Mouse (Mus musculus) hindbrain, embryonic 13.5 days (tissue): ENCODE results near the gene Atp6v0a1. TPM values are rescaled to one million over a fixed set of nuclear protein-coding genes. Genes with fewer than 3 reads are reported as not detected.

Experiments used
- ATAC-seq: fragments of 200-750 bp; cut with Nextera tagmentation; 2 replicates; pipeline ENCODE4 v1.8.0; 2017; ENCODE audit warnings: moderate TSS enrichment; ENCODE audit not compliant: low FRiP score
- H3K27ac ChIP-seq: fragments of 300-500 bp; sonication (generic); 2 replicates; pipeline ENCODE4 v1.5.1; 2015; ENCODE audit warnings: inconsistent platforms, mild to moderate bottlenecking, moderate library complexity
- H3K27me3 ChIP-seq: fragments of 300-500 bp; sonication (generic); 2 replicates; pipeline ENCODE4 v1.6.1; 2015; ENCODE audit warnings: mild to moderate bottlenecking, inconsistent platforms
- H3K36me3 ChIP-seq: fragments of 300-500 bp; sonication (generic); 2 replicates; pipeline ENCODE4 v1.6.1; 2015; ENCODE audit warnings: mild to moderate bottlenecking, inconsistent platforms
- H3K4me1 ChIP-seq: fragments of 300-500 bp; sonication (generic); replicated peaks from 2 replicates; pipeline ENCODE4 v1.6.1; 2015; ENCODE audit warnings: inconsistent platforms
- H3K4me2 ChIP-seq: fragments of 300-500 bp; sonication (generic); 2 replicates; pipeline ENCODE4 v1.6.1; 2015; ENCODE audit warnings: inconsistent platforms, mild to moderate bottlenecking, moderate library complexity
- H3K4me3 ChIP-seq: fragments of 300-500 bp; sonication (generic); 2 replicates; pipeline ENCODE4 v1.5.1; 2015; ENCODE audit warnings: mild to moderate bottlenecking, inconsistent platforms
- H3K9ac ChIP-seq: fragments of 300-500 bp; sonication (generic); 2 replicates; pipeline ENCODE4 v1.6.1; 2015; ENCODE audit warnings: mild to moderate bottlenecking, inconsistent platforms
- H3K9me3 ChIP-seq: fragments of 300-500 bp; sonication (generic); 2 replicates; pipeline ENCODE4 v1.6.1; 2016; ENCODE audit warnings: inconsistent platforms
- WGBS: fragments of 180-500 bp; shearing (Covaris S2); methylation state at CpG from one replicate; pipeline ENCODE4 v1.1.7; 2015; 5-methylcytosine and 5-hydroxymethylcytosine counted together
- polyA plus RNA-seq: library from polyadenylated mRNA; unstranded; fragments of >200 nt; fragmentation: Nextera tagmentation; extraction: Ambion mirVana; gene quantifications from 2 replicates; pipeline ENCODE4 v1.2.1, GENCODE M21; 2015

The Atp6v0a1 gene
- polyA plus RNA-seq, 1 experiment from 2014 or later: 108 TPM

DNA sequence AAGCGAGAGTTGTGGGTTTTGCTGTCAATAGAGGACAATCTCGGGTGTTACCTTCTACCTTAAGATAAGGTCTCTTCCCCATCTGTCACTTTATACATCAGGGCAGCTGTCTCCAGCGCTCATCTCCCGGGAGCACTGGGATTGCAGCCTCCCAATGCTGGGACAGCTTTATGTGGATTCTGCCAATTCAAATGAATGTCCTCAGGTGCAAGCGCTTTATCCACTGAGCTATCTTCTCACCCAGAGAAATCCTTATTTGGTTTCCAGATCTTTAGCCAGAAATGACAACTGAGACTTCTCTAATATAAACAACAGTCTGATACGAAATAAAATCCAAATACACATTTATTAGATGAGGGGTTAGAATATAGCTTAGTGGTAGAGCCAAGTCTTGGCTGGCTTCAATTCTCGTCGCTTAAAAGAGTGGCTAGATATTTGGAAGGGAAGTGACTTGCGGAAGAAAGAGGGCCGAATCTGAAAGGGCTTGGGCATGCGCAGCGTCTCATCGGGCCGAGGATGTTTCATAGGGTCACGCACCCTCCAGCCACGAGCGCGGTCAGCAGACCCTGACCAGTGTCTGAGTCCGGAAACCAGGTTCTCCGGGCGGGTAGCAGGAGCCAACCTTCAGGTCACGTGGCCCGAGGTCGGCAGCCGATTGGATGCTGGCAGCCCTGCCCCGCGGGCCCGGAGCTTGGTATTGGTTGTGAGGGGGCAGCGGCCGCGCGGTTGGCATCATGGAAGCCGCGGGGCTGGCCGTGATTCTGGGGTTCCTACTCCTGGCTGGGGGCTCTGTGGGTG, 60.3 kb downstream of the Atp6v0a1 start, which contains the start of gene Naglu:
TSS of gene Naglu (plus strand) at position 622 of the 798 bp plus-strand sequence.
- WGBS: 4% methylated on average over 35 of the region's 35 CpGs
- ATAC-seq: peak; percentile 90
- Histone ChIP-seq H3K4me3 (peak within 1 kb of the TSS; percentile 81), H3K9me3 (no peaks in the 10 kb centered on the region), H3K9ac (peak within 1 kb of the TSS; percentile 92), H3K27ac (peak within 1 kb of the TSS; percentile 83), H3K4me2 (peak within 1 kb of the TSS; percentile 95), H3K4me1 (peaks cover 29% of the 10 kb centered on the region), H3K27me3 (0 out of 2 replicates have a peak, but pooled peaks cover 12% of the 10 kb centered on the region), H3K36me3 (no peaks in the 10 kb centered on the region)

DNA sequence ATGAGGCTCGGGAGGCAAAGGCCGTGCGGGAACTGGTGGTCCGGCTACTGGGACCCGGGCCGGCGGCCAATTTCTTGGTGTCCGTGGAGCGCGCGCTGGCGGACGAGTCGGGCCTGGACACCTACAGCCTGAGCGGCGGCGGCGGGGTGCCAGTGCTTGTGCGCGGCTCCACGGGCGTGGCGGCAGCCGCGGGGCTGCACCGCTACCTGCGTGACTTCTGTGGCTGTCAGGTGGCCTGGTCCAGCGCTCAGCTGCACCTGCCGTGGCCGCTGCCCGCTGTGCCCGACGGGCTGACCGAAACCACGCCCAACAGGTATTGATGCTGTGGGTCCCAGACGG, 60.9 kb downstream of the Atp6v0a1 start:
- Histone ChIP-seq H3K27me3 (0 out of 2 replicates have a peak, but pooled peaks cover 12% of the 10 kb centered on the region), H3K4me1 (peaks cover 29% of the 10 kb centered on the region), H3K9me3 (no peaks in the 10 kb centered on the region), H3K36me3 (no peaks in the 10 kb centered on the region), H3K9ac (peak overlapping the region; percentile 92), H3K4me3 (peak overlapping the region; percentile 81), H3K4me2 (peak overlapping the region; percentile 95), H3K27ac (peak overlapping the region; percentile 83)
- ATAC-seq: peak; percentile 75
- under 1% methylated on average over 35 of the region's 36 CpGs for WGBS

DNA sequence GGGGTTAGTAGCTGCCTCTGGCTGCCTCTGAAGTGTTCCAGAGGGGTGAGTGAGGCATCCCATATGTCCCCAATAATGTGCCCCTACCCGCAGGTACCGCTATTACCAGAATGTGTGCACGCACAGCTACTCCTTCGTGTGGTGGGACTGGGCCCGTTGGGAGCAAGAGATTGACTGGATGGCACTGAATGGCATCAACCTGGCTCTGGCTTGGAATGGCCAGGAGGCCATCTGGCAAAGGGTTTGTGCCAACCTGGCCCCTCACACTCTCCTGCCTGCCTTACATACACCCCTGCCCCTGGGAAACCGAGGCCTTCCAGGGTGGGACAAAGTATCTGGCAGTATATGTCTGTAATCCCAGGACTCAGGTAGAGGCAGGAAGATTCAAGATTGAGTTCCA, 61.7 kb downstream of the Atp6v0a1 start:
- ATAC-seq: no peak
- H3K4me1 ChIP-seq: peaks cover 29% of the 10 kb centered on the region
- peak overlapping the region; percentile 81 for H3K4me3 ChIP-seq
- H3K27me3 ChIP-seq: peaks cover 14% of the 10 kb centered on the region; the same call in 1 of the 2 replicates
- H3K9me3 ChIP-seq: no peaks in the 10 kb centered on the region
- H3K9ac ChIP-seq: peak overlapping the region; percentile 92
- peak overlapping the region; percentile 95 for H3K4me2 ChIP-seq
- no peaks in the 10 kb centered on the region for H3K36me3 ChIP-seq
- no peak overlapping the region for H3K27ac ChIP-seq
- 68% methylated on average over 6 of the region's 6 CpGs for WGBS

DNA sequence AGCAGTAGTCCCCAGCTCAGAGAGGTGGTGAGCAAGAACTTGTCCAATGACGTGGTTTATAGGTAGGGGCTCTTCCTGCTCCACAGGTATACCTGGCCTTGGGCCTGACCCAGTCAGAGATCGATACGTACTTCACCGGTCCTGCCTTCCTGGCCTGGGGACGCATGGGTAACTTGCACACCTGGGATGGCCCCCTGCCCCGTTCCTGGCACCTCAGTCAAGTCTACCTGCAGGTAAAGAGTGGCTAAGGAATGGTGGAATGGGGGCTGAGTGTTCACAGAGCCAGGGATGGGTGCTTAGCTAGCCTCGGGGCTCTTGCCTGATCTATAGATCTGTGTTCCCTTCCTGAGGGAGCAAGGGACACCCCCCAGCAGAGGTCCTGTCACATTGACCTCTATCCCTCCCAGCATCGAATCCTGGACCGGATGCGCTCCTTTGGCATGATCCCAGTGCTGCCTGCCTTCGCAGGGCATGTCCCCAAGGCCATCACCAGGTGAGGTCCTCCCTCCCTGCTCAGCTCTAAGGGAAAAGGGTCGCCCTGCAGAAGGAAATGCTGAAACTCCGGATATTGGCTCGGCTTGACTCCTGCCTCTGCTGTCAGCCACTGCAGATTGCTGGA, 62.7 kb downstream of the Atp6v0a1 start:
- ATAC-seq: no peak
- 72% methylated on average over 14 of the region's 14 CpGs for WGBS
- Histone ChIP-seq H3K4me3 (no peak overlapping the region), H3K27ac (no peak overlapping the region), H3K4me1 (peaks cover 22% of the 10 kb centered on the region), H3K4me2 (no peak overlapping the region), H3K9ac (no peak overlapping the region), H3K27me3 (peaks cover 24% of the 10 kb centered on the region), H3K36me3 (peaks cover 7% of the 10 kb centered on the region; the same call in 1 of the 2 replicates), H3K9me3 (no peaks in the 10 kb centered on the region)

DNA sequence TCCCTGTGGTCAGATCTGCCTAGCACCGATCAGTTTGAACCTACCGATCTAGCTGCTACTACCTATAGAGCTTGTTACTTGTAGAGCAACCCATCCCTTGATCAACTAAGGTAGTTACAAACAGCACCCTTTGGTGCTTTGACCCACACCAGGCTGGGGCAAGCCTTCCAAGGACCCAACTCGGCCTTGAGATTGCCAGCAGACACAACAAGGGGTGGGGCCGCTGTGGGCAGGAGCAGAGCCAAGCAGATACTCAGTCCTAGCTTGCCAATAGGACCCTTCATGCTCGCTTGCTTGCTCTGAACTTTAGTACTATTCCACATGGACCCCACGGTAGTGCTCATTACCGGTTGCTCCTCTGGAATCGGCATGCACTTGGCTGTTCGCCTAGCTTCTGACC, 68.9 kb downstream of the Atp6v0a1 start, which contains the start of gene Hsd17b1:
TSS of gene Hsd17b1 (plus strand) at position 291 of the 400 bp plus-strand sequence.
- 70% methylated on average over 9 of the region's 9 CpGs for WGBS
- no peak for ATAC-seq
- H3K9ac ChIP-seq: no peak within 1 kb of the TSS
- peaks cover 9% of the 10 kb centered on the region; the same call in 1 of the 2 replicates for H3K36me3 ChIP-seq
- no peak within 1 kb of the TSS for H3K4me2 ChIP-seq
- H3K27ac ChIP-seq: no peak within 1 kb of the TSS
- peaks cover 55% of the 10 kb centered on the region for H3K27me3 ChIP-seq
- no peaks in the 10 kb centered on the region for H3K9me3 ChIP-seq
- peaks cover 17% of the 10 kb centered on the region for H3K4me1 ChIP-seq
- H3K4me3 ChIP-seq: peak within 1 kb of the TSS; percentile 15; the same call in 1 of the 2 replicates

DNA sequence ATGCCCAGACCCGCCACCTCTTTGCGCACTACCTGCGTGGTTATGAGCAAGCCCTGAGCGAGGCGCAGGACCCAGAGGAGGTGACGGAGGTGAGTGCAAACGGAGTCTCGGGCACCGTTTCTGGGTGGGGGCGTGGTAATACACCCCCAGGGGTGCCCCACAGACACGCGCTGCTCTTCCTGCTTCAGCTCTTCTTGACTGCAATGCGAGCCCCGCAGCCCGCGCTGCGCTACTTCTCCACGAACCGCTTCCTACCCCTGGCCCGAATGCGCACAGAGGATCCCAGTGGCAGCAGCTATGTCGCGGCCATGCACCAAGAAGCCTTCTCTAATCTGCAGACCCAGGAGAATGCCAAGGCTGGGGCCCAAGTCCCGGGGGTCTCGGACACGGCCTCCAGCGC, 70.5 kb downstream of the Atp6v0a1 start:
- 6% methylated on average over 27 of the region's 27 CpGs for WGBS
- ATAC-seq: no peak
- Histone ChIP-seq H3K27ac (no peak overlapping the region), H3K4me1 (peaks cover 29% of the 10 kb centered on the region), H3K9me3 (no peaks in the 10 kb centered on the region), H3K36me3 (peaks cover 9% of the 10 kb centered on the region), H3K9ac (peak overlapping the region; percentile 29; the same call in 1 of the 2 replicates), H3K4me3 (peak overlapping the region; percentile 15; the same call in 1 of the 2 replicates), H3K4me2 (no peak overlapping the region; the same call in 1 of the 2 replicates), H3K27me3 (peaks cover 55% of the 10 kb centered on the region)

DNA sequence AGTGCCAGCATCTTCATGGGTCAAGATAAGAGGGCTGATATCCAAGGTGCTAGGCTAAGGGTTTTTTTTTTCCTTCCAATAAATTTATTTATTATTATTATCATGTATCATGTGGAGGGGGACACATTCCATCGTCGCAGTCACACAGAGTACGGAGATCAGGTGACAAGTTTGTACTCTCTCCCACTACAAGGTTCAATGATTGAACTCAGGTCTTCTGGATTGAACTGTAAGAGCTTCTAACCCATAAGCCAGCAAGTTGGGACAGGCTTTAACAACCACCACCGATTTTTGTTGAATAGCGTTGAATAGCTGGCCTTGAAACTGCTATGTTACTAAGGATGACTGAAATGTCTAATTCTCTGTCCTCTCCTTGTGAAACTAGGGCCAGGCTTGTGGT, 71.2 kb downstream of the Atp6v0a1 start:
- Histone ChIP-seq H3K4me2 (no peak overlapping the region), H3K27me3 (peaks cover 55% of the 10 kb centered on the region), H3K36me3 (peaks cover 9% of the 10 kb centered on the region), H3K9ac (no peak overlapping the region), H3K4me3 (no peak overlapping the region), H3K9me3 (no peaks in the 10 kb centered on the region), H3K4me1 (peaks cover 29% of the 10 kb centered on the region), H3K27ac (no peak overlapping the region)
- 68% methylated on average over 5 of the region's 5 CpGs for WGBS
- ATAC-seq: no peak

DNA sequence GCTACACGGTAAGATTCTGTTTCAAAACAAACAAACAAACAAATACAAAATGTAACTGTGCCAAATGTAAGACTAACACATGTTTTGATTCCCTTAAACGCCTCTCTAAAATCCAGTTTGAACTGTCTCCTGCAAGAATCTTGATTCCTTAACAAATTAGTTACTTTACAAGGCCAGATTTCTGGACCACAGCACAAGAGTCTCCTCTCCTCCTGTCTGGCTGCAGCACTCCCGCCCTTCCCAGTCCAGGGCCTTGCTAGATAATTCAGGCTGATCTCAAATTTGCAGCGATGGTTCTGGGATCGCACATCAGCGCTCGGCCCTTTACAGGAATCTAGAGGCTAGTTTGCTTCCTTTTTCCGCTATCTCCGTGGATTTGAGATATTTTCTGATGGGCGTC, 72.4 kb downstream of the Atp6v0a1 start:
- Histone ChIP-seq H3K4me3 (peak overlapping the region; percentile 70), H3K4me2 (peak overlapping the region; percentile 100), H3K27ac (peak overlapping the region; percentile 92), H3K4me1 (peaks cover 39% of the 10 kb centered on the region), H3K36me3 (peaks cover 12% of the 10 kb centered on the region), H3K9me3 (no peaks in the 10 kb centered on the region), H3K27me3 (peaks cover 46% of the 10 kb centered on the region), H3K9ac (peak overlapping the region; percentile 91)
- no peak for ATAC-seq
- 5% methylated on average over 10 of the region's 10 CpGs for WGBS

DNA sequence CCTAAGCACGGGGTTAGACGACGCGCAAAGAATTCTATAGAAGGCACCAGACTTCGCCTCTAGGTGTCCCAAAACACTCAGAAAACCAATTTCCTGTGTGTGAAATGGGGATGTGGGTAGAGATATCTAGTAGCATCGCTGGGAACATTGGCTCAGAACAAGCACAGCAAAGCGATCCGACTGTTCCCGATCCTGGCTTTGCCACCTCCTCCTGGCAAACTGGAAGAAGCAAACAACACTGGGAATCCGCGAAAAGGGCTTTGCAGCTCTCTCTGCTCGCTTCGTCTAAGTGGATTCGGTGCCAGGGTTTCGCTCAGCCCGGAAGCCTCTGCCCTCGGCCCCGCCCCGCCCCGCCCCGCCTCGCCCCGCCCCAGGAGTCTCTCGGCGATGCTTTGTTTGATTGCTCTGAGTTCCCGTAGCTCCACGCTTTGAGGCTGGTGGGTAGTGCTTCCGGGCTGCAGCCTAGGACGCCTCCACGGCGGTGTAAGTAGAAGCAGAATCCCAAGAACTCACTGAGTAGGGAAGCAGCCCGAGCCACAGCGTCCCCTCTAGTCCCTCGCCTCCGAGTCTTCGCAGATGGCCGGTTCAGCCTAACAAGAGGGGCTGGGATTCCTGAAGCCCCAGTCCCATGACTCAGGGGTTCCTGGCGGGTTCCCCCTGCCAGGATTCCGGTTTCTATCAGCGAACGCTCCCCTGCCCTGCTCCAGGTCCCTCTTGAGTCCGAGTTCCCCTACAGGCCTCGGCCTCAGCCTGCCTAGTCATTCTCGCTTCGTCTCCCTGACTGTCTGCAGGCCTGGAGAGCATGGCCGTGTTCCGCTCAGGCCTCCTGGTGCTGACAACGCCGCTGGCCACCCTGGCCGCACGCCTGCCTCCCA, 73.2 kb downstream of the Atp6v0a1 start, which contains the start of gene Coasy:
TSS of gene Coasy (plus strand) at position 358 of the 875 bp plus-strand sequence.
- WGBS: under 1% methylated on average over 51 of the region's 51 CpGs
- peak; percentile 92 for ATAC-seq

DNA sequence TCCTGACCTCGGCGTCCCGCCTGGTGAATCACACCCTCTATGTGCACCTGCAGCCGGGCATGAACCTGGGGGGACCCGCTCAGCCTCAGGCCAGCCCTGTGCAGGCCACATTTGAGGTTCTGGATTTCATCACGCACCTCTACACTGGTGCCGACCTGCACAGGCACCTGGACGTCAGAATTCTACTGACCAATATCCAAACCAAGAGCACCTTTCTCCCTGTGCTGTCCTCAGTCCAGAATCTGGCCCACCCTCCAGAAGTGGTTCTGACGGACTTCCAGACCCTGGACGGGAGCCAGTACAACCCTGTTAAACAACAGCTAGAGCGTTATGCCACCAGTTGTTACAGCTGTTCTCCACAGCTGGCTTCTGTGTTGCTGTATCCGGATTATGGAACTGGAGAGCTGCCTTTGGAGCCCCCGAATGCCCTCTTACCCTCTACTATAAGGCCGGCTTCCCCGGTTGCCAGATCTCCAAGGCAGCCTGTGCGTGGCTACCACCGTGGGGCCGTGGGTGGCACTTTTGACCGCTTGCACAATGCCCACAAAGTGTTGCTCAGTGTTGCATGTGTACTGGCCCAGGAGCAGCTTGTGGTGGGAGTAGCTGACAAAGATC, 73.9 kb downstream of the Atp6v0a1 start:
- H3K4me3 ChIP-seq: peak overlapping the region; percentile 70
- ATAC-seq: no peak; the same call in 1 of the 2 replicates
- H3K9me3 ChIP-seq: no peaks in the 10 kb centered on the region
- 33% methylated on average over 19 of the region's 19 CpGs for WGBS
- H3K9ac ChIP-seq: peak overlapping the region; percentile 91
- H3K4me1 ChIP-seq: peaks cover 49% of the 10 kb centered on the region
- H3K36me3 ChIP-seq: peaks cover 7% of the 10 kb centered on the region
- H3K27ac ChIP-seq: peak overlapping the region; percentile 92
- peak overlapping the region; percentile 100 for H3K4me2 ChIP-seq
- H3K27me3 ChIP-seq: peaks cover 31% of the 10 kb centered on the region

More for the DNA sequence above, 73.2 kb downstream of the Atp6v0a1 start, which contains the start of gene Coasy:
- H3K27me3 ChIP-seq: peaks cover 38% of the 10 kb centered on the region
- peak within 1 kb of the TSS; percentile 70 for H3K4me3 ChIP-seq
- peak within 1 kb of the TSS; percentile 91 for H3K9ac ChIP-seq
- peak within 1 kb of the TSS; percentile 92 for H3K27ac ChIP-seq
- H3K9me3 ChIP-seq: no peaks in the 10 kb centered on the region
- H3K4me2 ChIP-seq: peak within 1 kb of the TSS; percentile 100
- H3K4me1 ChIP-seq: peaks cover 41% of the 10 kb centered on the region
- peaks cover 7% of the 10 kb centered on the region for H3K36me3 ChIP-seq

DNA sequence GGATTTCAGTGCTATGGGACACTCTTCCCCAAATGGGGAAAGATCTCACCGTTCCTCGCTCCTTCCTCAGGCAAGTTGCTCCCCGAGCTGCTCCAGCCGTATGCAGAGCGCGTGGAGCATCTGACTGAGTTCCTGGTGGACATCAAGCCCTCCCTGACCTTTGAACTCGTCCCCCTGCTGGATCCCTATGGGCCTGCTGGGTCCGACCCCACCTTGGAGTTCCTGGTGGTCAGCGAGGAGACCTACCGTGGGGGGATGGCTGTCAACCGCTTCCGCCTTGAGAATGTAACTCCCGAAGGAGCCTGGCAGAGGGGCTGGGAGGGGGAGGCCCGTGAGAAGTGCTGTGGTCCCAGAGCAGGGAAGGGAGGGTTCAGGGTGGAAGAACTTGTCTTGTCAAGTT, 75.0 kb downstream of the Atp6v0a1 start:
- no peak for ATAC-seq
- Histone ChIP-seq H3K9me3 (no peaks in the 10 kb centered on the region), H3K27ac (no peak overlapping the region), H3K4me1 (peaks cover 55% of the 10 kb centered on the region), H3K9ac (no peak overlapping the region; the same call in 1 of the 2 replicates), H3K27me3 (peaks cover 20% of the 10 kb centered on the region), H3K4me3 (no peak overlapping the region), H3K4me2 (no peak overlapping the region), H3K36me3 (peaks cover 17% of the 10 kb centered on the region)
- 86% methylated on average over 14 of the region's 14 CpGs for WGBS
